Mouse (Mus musculus) spleen, adult 10 weeks (tissue): ENCODE measurements around the gene Spata1. TPM values are rescaled to one million over a fixed set of nuclear protein-coding genes. Genes with fewer than 3 reads are reported as not detected.

Experiments
- polyA plus RNA-seq: library from polyadenylated mRNA; stranded (reverse); fragments of 350-450 nt; fragmentation: Illumina TruSeq; extraction: RNeasy Lipid Tissue Mini Kit (QIAGEN cat#74804); gene quantifications from one replicate; pipeline ENCODE4 v1.2.3, GENCODE M21; 2015; ENCODE audit warnings: low replicate concordance; ENCODE audit not compliant: insufficient read depth

Gene Spata1
- polyA plus RNA-seq = 14.0 TPM

GRCm38 (mm10) chr3:146499431-146500002 lies at the start of gene Spata1, which contains the start of gene Gng5:
Gene Spata1 (minus strand): TSS chr3:146499753.
Gene Gng5 (plus strand): TSS chr3:146499807.

GRCm38 (mm10) chr3:146520798-146521651 lies 21.5 kb upstream of the Spata1 start, which contains the start of gene Rpf1:
Gene Rpf1 (minus strand): TSS chr3:146521429.

GRCm38 (mm10) chr3:146449745-146450250 lies 49.8 kb downstream of the Spata1 start, which contains the start of gene Ctbs:
Gene Ctbs (plus strand): TSS chr3:146449795.

Other genes with a start within 250 kb of the Spata1 start
- 4.7 TPM for gene Ssx2ip, start 95.1 kb downstream of the Spata1 start, polyA plus RNA-seq
- gene Ctbs, start 50.0 kb downstream of the Spata1 start, polyA plus RNA-seq = 12.0 TPM
- 260 TPM for gene Gng5, start 54 bp upstream of the Spata1 start, polyA plus RNA-seq
- 71.6 TPM for gene Rpf1, start 21.7 kb upstream of the Spata1 start, polyA plus RNA-seq
- not detected for gene Uox, start 70.7 kb upstream of the Spata1 start, polyA plus RNA-seq
- gene Dnase2b, start 115.8 kb upstream of the Spata1 start, polyA plus RNA-seq = not detected
- 0.12 TPM for gene 4930503B20Rik, start 151.6 kb upstream of the Spata1 start, polyA plus RNA-seq
- 0.51 TPM for gene Samd13, start 185.8 kb upstream of the Spata1 start, polyA plus RNA-seq